Mouse (Mus musculus) forebrain, embryonic 15.5 days (tissue): ENCODE measurements around the gene Fam187a. TPM values are rescaled to one million over a fixed set of nuclear protein-coding genes. Genes with fewer than 3 reads are reported as not detected.
A peak's percentile ranks its signal among the peaks of the same experiment; 100 is the strongest.

Experiments
- ATAC-seq: fragments of 200-750 bp; cut with Nextera tagmentation; replicated peaks from 2 replicates; pipeline ENCODE4 v1.8.0; 2017; ENCODE audit warnings: mild to moderate bottlenecking, moderate TSS enrichment, moderate library complexity
- H3K27ac ChIP-seq: fragments of 300-500 bp; sonication (generic); replicated peaks from 2 replicates; pipeline ENCODE4 v1.5.1; 2015; ENCODE audit warnings: mild to moderate bottlenecking, inconsistent platforms
- H3K27me3 ChIP-seq: fragments of 300-500 bp; sonication (generic); 2 replicates; pipeline ENCODE4 v1.6.1; 2015; ENCODE audit warnings: inconsistent platforms
- H3K36me3 ChIP-seq: fragments of 300-500 bp; sonication (generic); 2 replicates; pipeline ENCODE4 v1.6.1; 2015; ENCODE audit warnings: mild to moderate bottlenecking, inconsistent platforms
- H3K4me1 ChIP-seq: fragments of 300-500 bp; sonication (generic); 2 replicates; pipeline ENCODE4 v1.6.1; 2015; ENCODE audit warnings: inconsistent platforms
- H3K4me2 ChIP-seq: fragments of 300-500 bp; sonication (generic); replicated peaks from 2 replicates; pipeline ENCODE4 v1.6.1; 2015; ENCODE audit warnings: mild to moderate bottlenecking, inconsistent platforms
- H3K4me3 ChIP-seq: fragments of 300-500 bp; sonication (generic); 2 replicates; pipeline ENCODE4 v1.5.1; 2015; ENCODE audit warnings: mild to moderate bottlenecking, inconsistent platforms
- H3K9ac ChIP-seq: fragments of 300-500 bp; sonication (generic); replicated peaks from 2 replicates; pipeline ENCODE4 v1.6.1; 2015; ENCODE audit warnings: mild to moderate bottlenecking, inconsistent platforms
- H3K9me3 ChIP-seq: fragments of 300-500 bp; sonication (generic); 2 replicates; pipeline ENCODE4 v1.6.1; 2016; ENCODE audit warnings: inconsistent platforms
- WGBS: fragments of 180-500 bp; shearing (Covaris S2); methylation state at CpG from one replicate; pipeline ENCODE4 v1.1.7; 2015; ENCODE audit warnings: mixed read lengths; 5-methylcytosine and 5-hydroxymethylcytosine counted together
- polyA plus RNA-seq: library from polyadenylated mRNA; unstranded; fragments of >200 nt; fragmentation: Nextera tagmentation; extraction: Ambion mirVana; gene quantifications from 2 replicates; pipeline ENCODE4 v1.2.1, GENCODE M21; 2015

The Fam187a gene
- polyA plus RNA-seq, 1 experiment from 2014 or later = not detected

DNA sequence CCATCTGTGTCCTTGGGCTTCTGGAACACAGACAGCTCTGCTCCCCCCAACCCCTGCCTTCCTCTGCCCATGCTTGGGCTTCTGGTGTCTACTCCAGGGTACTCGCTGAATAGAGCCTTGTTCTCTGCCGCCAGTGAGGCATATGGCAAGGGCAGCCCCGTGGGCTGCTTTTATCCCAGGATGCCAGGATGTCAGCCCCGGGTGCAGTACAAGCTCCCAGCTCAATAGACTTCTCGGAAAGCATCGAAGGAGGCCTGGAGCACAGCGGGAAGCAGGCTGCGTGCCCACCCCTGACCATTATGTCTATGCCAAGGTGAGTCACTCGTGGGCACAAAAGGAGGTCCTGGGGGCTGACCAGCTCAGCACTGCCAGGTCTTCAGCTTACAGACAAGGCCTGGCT is 13.4 kb downstream of the Fam187a start:
- no peaks in the 10 kb centered on the region for H3K36me3 ChIP-seq
- no peak overlapping the region for H3K9ac ChIP-seq
- no peak overlapping the region for H3K4me3 ChIP-seq
- H3K27ac ChIP-seq = peak overlapping the region; percentile 65
- no peak overlapping the region for H3K4me2 ChIP-seq
- peak; percentile 79 for ATAC-seq
- peaks cover 10% of the 10 kb centered on the region for H3K27me3 ChIP-seq
- H3K9me3 ChIP-seq = no peaks in the 10 kb centered on the region
- H3K4me1 ChIP-seq = peaks cover 7% of the 10 kb centered on the region
- WGBS = 44% methylated on average over 9 of the region's 9 CpGs

DNA sequence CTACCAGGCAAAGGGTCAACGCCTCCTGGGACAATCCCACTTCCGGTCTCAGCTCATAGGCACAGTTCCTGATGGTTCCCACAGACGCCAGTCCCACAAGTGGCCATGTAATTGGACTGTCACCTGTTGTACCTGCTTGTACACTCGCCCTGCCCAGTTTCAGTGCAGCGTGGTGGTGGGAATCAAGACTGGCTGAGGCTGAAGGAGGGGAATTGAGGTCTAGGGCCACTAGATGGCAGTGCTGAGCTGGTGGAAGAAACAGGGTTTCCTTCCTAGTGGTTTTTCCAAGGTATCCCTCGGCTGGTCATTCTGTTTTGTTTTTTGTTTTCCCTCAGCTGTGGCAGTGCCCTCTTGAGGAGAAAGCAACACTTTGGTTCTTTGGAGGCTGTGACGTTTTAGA is 15.8 kb downstream of the Fam187a start, which contains the start of gene Gfap:
TSS of gene Gfap (minus strand) at position 150 of the 400 bp plus-strand sequence.
- Histone ChIP-seq H3K36me3 (no peaks in the 10 kb centered on the region), H3K9ac (no peak within 1 kb of the TSS), H3K4me1 (peaks cover 6% of the 10 kb centered on the region; the same call in 1 of the 2 replicates), H3K27ac (no peak within 1 kb of the TSS), H3K4me3 (no peak within 1 kb of the TSS), H3K27me3 (no peaks in the 10 kb centered on the region), H3K9me3 (no peaks in the 10 kb centered on the region), H3K4me2 (no peak within 1 kb of the TSS)
- 15% methylated on average over 7 of the region's 7 CpGs for WGBS
- 0 out of 2 replicates have a peak, but pooled peaks have one; percentile 36 for ATAC-seq

DNA sequence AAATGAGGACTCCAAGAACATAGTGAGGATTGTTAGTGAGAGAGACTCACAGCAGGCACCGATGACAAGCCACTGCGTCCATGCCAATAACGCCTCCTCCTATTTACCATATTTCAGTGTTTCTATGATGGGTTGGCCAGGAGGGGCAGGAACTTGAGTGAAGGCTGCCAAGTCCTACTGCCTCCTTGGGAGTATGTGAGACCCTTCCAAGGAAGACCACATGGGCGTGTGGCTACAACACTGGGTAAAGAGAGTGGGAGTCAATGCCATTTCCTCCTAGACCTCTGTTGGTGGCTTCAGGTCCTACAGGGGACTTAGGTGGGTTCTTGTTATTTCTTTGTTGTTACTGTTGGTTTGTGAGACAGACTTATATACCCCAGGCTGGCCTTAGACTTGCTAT is 16.2 kb downstream of the Fam187a start:
- Histone ChIP-seq H3K9me3 (no peaks in the 10 kb centered on the region), H3K36me3 (no peaks in the 10 kb centered on the region), H3K4me3 (no peak overlapping the region), H3K4me1 (peaks cover 6% of the 10 kb centered on the region; the same call in 1 of the 2 replicates), H3K9ac (no peak overlapping the region), H3K27me3 (no peaks in the 10 kb centered on the region), H3K4me2 (no peak overlapping the region), H3K27ac (no peak overlapping the region)
- 56% methylated on average over 4 of the region's 4 CpGs for WGBS
- no peak for ATAC-seq

DNA sequence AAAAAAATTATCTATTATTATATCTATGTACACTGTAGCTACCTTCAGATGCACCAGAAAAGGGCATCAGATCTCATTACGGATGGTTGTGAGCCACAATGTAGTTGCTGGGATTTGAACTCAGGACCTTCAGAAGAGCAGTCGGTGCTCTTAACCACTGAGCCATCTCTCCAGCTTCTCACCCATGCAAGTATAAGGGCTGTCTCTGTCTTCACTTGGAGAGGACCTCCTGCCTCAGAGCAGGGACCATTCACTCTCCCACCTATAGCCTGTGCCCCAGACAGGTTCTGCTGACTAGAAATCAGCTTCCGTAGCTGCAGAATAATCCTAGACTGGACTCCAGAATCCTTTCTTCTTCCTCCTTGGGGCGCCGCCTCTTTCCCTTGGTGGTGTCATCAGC is 17.1 kb downstream of the Fam187a start:
- no peak for ATAC-seq
- Histone ChIP-seq H3K9me3 (no peaks in the 10 kb centered on the region), H3K4me3 (no peak overlapping the region), H3K27ac (no peak overlapping the region), H3K4me1 (peaks cover 6% of the 10 kb centered on the region; the same call in 1 of the 2 replicates), H3K27me3 (no peaks in the 10 kb centered on the region), H3K36me3 (no peaks in the 10 kb centered on the region; the same call in 1 of the 2 replicates), H3K4me2 (no peak overlapping the region), H3K9ac (no peak overlapping the region)
- 77% methylated on average over 5 of the region's 5 CpGs for WGBS

DNA sequence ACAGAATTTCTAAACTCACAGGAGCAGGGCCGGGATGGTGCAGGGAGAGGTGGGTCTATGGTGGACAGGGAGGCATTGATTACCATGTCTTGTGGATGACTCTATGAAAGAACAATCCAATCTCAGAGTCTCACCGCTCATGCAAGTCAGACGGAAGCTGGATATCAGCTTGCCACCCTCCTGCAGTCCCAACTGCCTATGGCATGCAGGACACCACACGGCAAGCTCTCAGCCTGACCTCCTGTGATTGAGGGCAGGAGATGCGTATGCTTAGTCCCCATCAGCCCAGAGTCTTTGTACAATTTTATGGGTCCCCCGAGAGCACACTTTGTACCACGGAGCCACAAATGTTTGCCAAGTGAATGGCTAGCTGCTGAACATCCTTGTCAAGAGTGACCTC is 18.7 kb downstream of the Fam187a start:
- ATAC-seq = no peak

DNA sequence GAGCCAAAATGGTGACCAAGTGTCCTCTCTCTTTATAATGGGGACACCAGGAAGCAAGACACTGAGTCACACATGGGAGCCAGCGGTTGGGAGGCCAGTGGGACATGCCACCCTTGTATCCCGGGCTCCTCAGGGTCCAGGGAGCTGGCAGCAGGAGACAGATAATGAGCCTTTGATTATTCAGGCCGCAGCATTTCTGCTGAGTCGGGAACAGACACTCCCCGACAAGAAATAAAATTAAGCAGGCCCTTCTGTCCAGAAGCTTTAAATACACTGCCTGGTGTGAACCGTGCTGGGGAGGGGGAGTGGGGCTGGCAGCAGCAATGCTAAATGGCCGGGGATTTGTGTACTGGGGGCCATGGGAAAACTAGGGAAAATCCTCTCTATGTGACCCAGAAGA is 26.4 kb downstream of the Fam187a start:
- Histone ChIP-seq H3K4me3 (no peak overlapping the region), H3K27me3 (no peaks in the 10 kb centered on the region), H3K9me3 (no peaks in the 10 kb centered on the region), H3K4me1 (no peaks in the 10 kb centered on the region), H3K27ac (no peak overlapping the region), H3K4me2 (no peak overlapping the region), H3K36me3 (peaks cover 9% of the 10 kb centered on the region), H3K9ac (no peak overlapping the region)
- 64% methylated on average over 7 of the region's 7 CpGs for WGBS
- no peak for ATAC-seq

More for the DNA sequence above, 18.7 kb downstream of the Fam187a start:
- Histone ChIP-seq H3K27me3 (no peaks in the 10 kb centered on the region), H3K36me3 (peaks cover 3% of the 10 kb centered on the region; the same call in 1 of the 2 replicates), H3K4me2 (no peak overlapping the region), H3K4me3 (no peak overlapping the region), H3K9ac (no peak overlapping the region), H3K4me1 (no peaks in the 10 kb centered on the region), H3K27ac (no peak overlapping the region), H3K9me3 (no peaks in the 10 kb centered on the region)
- 82% methylated on average over 7 of the region's 7 CpGs for WGBS

DNA sequence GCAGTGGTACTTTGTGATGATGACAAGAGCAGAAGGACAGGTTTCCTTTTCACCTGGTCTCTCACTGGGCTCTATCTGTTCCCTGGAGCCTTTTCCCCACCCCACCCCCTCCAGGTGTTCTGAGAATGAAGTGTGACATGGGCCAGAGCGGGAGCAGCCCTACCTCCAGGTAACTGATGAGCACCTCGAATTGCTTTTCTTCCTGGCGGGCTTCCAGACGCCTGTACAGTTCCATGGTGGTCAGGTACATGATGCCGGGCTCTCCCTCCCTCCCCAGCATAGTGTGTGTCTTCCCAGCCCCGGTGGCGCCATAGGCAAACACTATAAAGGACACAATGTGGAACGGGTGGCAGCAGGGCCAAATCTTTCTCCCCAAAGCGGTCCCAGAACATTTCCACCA is 30.4 kb downstream of the Fam187a start:
- Histone ChIP-seq H3K36me3 (peaks cover 5% of the 10 kb centered on the region; the same call in 1 of the 2 replicates), H3K4me1 (no peaks in the 10 kb centered on the region)

DNA sequence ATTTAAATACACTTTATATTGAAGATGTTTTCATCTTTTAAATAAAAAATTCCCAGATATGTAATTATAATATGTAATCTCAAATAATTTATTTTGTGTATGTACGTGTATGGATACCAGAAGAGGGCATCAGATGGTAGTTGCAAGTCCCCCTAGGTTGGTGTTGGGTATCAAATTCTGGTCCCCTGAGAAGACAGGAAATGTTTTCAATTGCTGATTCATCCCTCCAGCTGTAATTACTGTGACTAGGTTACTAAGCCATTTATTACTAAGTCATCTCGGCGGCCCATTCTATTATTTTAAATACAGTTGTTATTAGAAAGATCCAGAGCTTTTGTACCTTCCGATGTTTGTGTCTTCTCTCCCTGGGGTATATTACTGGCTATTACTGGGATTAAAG is 33.1 kb downstream of the Fam187a start:
- Histone ChIP-seq H3K27ac (no peak overlapping the region), H3K27me3 (no peaks in the 10 kb centered on the region), H3K9ac (no peak overlapping the region), H3K4me2 (no peak overlapping the region), H3K36me3 (peaks cover 5% of the 10 kb centered on the region; the same call in 1 of the 2 replicates), H3K9me3 (no peaks in the 10 kb centered on the region), H3K4me1 (peaks cover 9% of the 10 kb centered on the region; the same call in 1 of the 2 replicates), H3K4me3 (no peak overlapping the region)
- ATAC-seq = no peak
- WGBS = 89% methylated on average over 4 of the region's 4 CpGs

More for the DNA sequence above, 30.4 kb downstream of the Fam187a start:
- Histone ChIP-seq H3K9me3 (no peaks in the 10 kb centered on the region), H3K4me2 (no peak overlapping the region), H3K9ac (no peak overlapping the region), H3K4me3 (no peak overlapping the region), H3K27me3 (no peaks in the 10 kb centered on the region), H3K27ac (no peak overlapping the region)
- 95% methylated on average over 9 of the region's 9 CpGs for WGBS
- ATAC-seq = no peak

DNA sequence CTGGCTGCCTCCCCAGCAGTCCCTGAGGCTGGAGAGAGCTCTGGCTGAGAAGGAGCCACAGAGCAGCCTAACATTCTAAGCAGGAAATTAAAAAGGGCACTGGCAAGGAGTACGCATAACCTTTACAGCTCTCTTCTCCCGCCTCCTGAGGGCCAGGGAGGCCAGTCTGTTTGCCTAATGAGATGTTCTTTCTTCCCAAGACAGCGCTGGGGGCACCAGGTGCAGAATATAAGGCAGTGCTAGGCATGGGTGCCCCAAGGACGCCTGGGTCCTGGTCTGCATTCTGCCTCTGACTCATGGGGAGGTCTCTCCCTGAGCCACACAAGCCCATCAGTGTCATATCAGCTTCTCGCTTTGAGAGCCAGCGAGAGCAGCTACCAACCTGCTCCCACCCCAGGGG is 36.5 kb downstream of the Fam187a start:
- Histone ChIP-seq H3K36me3 (no peaks in the 10 kb centered on the region), H3K9me3 (no peaks in the 10 kb centered on the region)
- WGBS = 76% methylated on average over 6 of the region's 6 CpGs

DNA sequence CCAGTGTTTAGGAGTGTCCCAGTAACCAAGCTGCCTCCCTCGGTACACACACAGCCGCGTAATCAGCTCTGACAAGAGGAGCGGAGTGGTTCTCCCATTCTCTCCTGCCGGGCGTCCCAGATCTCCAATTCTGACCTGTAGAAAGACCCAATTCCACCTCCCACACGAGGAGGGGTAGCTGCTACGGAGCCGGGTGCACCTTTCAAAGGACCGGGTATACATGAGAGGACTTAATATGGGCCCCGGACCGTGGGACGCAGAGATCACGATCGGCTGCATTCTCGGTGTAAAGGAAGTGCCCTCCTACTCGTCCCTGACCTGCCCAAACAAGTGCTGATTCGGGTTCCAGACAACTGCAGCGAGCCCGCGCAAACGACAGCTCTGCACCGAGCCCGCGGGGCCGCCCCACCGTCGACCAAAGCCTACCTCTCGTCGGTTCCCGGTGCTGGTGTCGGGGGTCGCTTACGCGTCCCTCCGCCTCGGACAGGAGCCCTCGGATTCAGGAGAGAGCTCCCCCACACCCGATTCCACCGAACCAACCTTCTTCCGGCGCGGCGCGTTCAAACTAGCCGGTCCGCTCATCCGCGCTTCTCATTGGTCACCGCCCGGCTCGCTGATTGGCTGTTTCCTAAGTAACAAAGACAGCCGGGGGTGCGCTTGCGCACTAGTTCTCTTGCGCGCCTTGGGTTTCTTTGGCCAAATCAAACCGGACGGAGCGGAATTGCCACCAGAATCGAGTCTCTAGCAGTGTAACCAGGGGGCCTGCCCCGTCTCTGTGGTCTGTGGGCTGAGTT is 39.8 kb downstream of the Fam187a start, which contains the start of gene Kif18b:
TSS of gene Kif18b (minus strand) at position 568 of the 794 bp plus-strand sequence.
- Histone ChIP-seq H3K4me1 (peaks cover 28% of the 10 kb centered on the region), H3K9me3 (no peaks in the 10 kb centered on the region), H3K4me3 (peak within 1 kb of the TSS; percentile 81), H3K27ac (peak within 1 kb of the TSS; percentile 89), H3K27me3 (no peaks in the 10 kb centered on the region), H3K4me2 (peak within 1 kb of the TSS; percentile 87), H3K36me3 (no peaks in the 10 kb centered on the region), H3K9ac (peak within 1 kb of the TSS; percentile 58)
- under 1% methylated on average over 62 of the region's 62 CpGs for WGBS
- ATAC-seq = peak; percentile 93

More for the DNA sequence above, 36.5 kb downstream of the Fam187a start:
- H3K4me1 ChIP-seq = peaks cover 28% of the 10 kb centered on the region
- no peak overlapping the region for H3K27ac ChIP-seq
- no peak for ATAC-seq
- no peak overlapping the region for H3K4me2 ChIP-seq
- no peak overlapping the region for H3K9ac ChIP-seq
- no peak overlapping the region for H3K4me3 ChIP-seq
- no peaks in the 10 kb centered on the region for H3K27me3 ChIP-seq

DNA sequence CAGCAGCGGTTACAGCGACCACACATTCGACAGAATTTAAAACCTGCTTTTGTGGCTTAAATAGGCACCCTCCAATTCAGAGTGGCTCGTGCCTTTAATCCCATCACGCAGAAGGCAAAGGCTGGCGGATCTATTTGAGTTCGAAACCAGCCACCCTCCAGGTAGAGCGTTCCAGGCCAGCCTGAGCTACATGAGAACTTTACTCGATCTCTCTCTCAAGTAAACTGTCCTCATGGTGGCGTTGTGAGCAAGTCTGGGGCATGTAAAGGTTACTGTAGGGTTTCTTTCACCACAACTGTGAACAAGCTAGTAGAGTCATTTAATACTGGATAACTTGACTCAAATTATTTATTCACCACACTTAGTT is 40.4 kb downstream of the Fam187a start:
- 2% methylated on average over 10 of the region's 10 CpGs for whole genome bisulfite sequencing
- Histone ChIP-seq H3K4me3 (peak overlapping the region; percentile 81), H3K9me3 (no peaks in the 10 kb centered on the region), H3K9ac (peak overlapping the region; percentile 58), H3K27ac (peak overlapping the region; percentile 89), H3K27me3 (no peaks in the 10 kb centered on the region), H3K4me2 (peak overlapping the region; percentile 87), H3K36me3 (no peaks in the 10 kb centered on the region), H3K4me1 (peaks cover 28% of the 10 kb centered on the region)
- ATAC-seq = peak; percentile 58; the same call in 1 of the 2 replicates

DNA sequence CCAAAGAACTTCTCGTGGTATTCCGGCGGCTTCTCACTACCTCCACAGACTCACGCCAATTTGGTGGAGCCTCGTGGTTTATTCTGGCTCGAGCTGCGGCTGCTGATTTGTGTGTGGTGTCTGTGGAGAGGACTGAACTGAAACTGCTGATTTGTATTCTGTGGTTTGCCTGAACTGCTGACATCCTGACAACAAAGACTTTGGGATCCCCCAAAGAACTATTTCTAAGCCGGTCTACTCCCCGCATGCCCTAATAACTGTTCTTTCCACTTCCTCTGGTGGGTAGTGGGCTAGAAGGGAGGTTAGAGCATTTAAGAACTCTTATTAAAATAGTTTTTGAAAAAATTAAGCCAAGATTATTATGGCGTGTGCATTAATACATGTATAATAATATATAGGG is 45.7 kb downstream of the Fam187a start:
- Histone ChIP-seq H3K27ac (no peak overlapping the region), H3K9me3 (no peaks in the 10 kb centered on the region), H3K4me2 (no peak overlapping the region), H3K9ac (no peak overlapping the region), H3K4me3 (no peak overlapping the region), H3K27me3 (no peaks in the 10 kb centered on the region), H3K36me3 (no peaks in the 10 kb centered on the region), H3K4me1 (0 out of 2 replicates have a peak, but pooled peaks cover under 1% of the 10 kb centered on the region)
- 90% methylated on average over 10 of the region's 10 CpGs for WGBS
- no peak for ATAC-seq
